Mouse (Mus musculus) fat pad, adult 2 months (tissue): ENCODE results near the gene Fyn.
A peak's percentile ranks its signal among the peaks of the same experiment; 100 is the strongest.

Experiments used
- DNase-seq: peaks from one replicate; pipeline ENCODE4 v3.0.0-alpha.2; 2011; ENCODE audit warnings: low read depth, low spot score; ENCODE audit errors: extremely low read depth

Gene Fyn

GRCm38 (mm10) chr10:39558492-39559005 lies 189.9 kb downstream of the Fyn start:
- no peak for DNase-seq

- DNase-seq, result no peak
Observed at GRCm38 (mm10) chr10:39559321-39559720, 190.7 kb downstream of the Fyn start.

- DNase-seq, result no peak
Observed at GRCm38 (mm10) chr10:39562383-39562782, 193.7 kb downstream of the Fyn start.

GRCm38 (mm10) chr10:39563552-39564223 lies 195.0 kb downstream of the Fyn start:
- no peak for DNase-seq

GRCm38 (mm10) chr10:39566901-39567300 lies 198.2 kb downstream of the Fyn start:
- no peak for DNase-seq

- no peak for DNase-seq
Observed at GRCm38 (mm10) chr10:39568991-39569390, 200.3 kb downstream of the Fyn start.

- no peak for DNase-seq
Observed at GRCm38 (mm10) chr10:39571011-39571410, 202.4 kb downstream of the Fyn start.

GRCm38 (mm10) chr10:39572050-39572671 lies 203.5 kb downstream of the Fyn start:
- DNase-seq, result no peak

GRCm38 (mm10) chr10:39572672-39573051 lies 204.0 kb downstream of the Fyn start:
- DNase-seq, result peak; percentile 70

- no peak for DNase-seq
Observed at GRCm38 (mm10) chr10:39576466-39576865, 207.8 kb downstream of the Fyn start.

- DNase-seq, result no peak
Observed at GRCm38 (mm10) chr10:39580477-39580876, 211.8 kb downstream of the Fyn start.

GRCm38 (mm10) chr10:39582385-39582784 lies 213.7 kb downstream of the Fyn start:
- DNase-seq, result peak; percentile 40

- DNase-seq, result no peak
Observed at GRCm38 (mm10) chr10:39583718-39584117, 215.1 kb downstream of the Fyn start.

GRCm38 (mm10) chr10:39587290-39587925 lies 218.8 kb downstream of the Fyn start:
- no peak for DNase-seq

GRCm38 (mm10) chr10:39587973-39588746 lies 219.5 kb downstream of the Fyn start:
- no peak for DNase-seq

GRCm38 (mm10) chr10:39589765-39590546 lies 221.3 kb downstream of the Fyn start:
- no peak for DNase-seq

- no peak for DNase-seq
Observed at GRCm38 (mm10) chr10:39590629-39591028, 222.0 kb downstream of the Fyn start.

- DNase-seq, result no peak
Observed at GRCm38 (mm10) chr10:39592501-39592900, 223.8 kb downstream of the Fyn start.

- DNase-seq, result no peak
Observed at GRCm38 (mm10) chr10:39594716-39595115, 226.1 kb downstream of the Fyn start.

GRCm38 (mm10) chr10:39595862-39596261 lies 227.2 kb downstream of the Fyn start:
- DNase-seq, result no peak
